Mouse (Mus musculus): ENCODE measurements around the gene Twist1.

- TF ChIP-seq POLR2A (IDR thresholded peaks at IDR 0.05; ENCODE audit: low read depth, low read length): no peak
- no peak for TF ChIP-seq CTCF (conservative IDR thresholded peaks at IDR 0.05; ENCODE audit: insufficient read depth, insufficient read length, low read depth, low read length)
Observed at GRCm38 (mm10) chr12:33962118-33962772, 4.8 kb downstream of the Twist1 start.

Data from kidney, adult 2 months (tissue).